Comparison of ENCODE assay signal across 8 mouse cellular contexts in the genomic region with DNA sequence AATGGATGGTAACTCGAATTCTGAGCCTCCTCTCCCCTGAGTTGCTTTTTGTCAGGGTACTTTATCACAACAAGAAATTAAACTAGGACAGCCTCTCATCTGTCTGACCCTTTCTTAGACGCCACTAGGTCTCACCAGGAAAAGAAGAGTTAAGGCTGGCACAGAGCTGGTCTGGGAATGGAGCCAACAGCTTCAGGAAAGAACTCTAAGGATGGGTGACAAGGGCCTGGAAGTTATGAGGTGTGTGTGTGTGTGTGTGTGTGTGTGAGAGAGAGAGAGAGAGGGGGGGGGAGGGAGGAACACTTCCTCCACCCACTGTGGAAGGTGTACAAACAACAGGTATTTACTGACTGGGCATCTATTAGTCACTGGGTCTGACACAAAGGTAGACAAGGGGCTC.
A peak's percentile ranks its signal among the peaks of the same experiment; 100 is the strongest.
DNase-seq lines count a peak whose midpoint lies in the region; ATAC-seq and TF ChIP-seq lines count a peak whose summit lies in the region.

No protein-coding gene starts in this region.

- no peaks in the 10 kb centered on the region for H3K27me3 ChIP-seq in kidney, adult 2 months (replicated peaks; ENCODE audit: control insufficient read depth, insufficient read depth, low read length)
- no peaks in the 10 kb centered on the region for H3K27me3 ChIP-seq in kidney, embryonic 16.5 days (ENCODE audit: insufficient read depth, low read length)
- no peaks in the 10 kb centered on the region; the same call in 1 of the 2 replicates for H3K27me3 ChIP-seq in lung, embryonic 16.5 days (ENCODE audit: control insufficient read depth, insufficient read depth, low read depth, low read length)

- H3K4me2 ChIP-seq in kidney, embryonic 16.5 days (replicated peaks; ENCODE audit: low read depth, low read length): no peak overlapping the region
- no peak overlapping the region for H3K4me2 ChIP-seq in lung, embryonic 16.5 days (ENCODE audit: low read depth, low read length)

- no peak overlapping the region for H3K9ac ChIP-seq in kidney, embryonic 16.5 days (replicated peaks; ENCODE audit: low read length)
- H3K9ac ChIP-seq in lung, embryonic 16.5 days (ENCODE audit: low read length): no peak overlapping the region

- no peak for TF ChIP-seq POLR2A in kidney, adult 2 months (IDR thresholded peaks at IDR 0.05; ENCODE audit: low read depth, low read length)

- DNase-seq in adrenal gland, adult 2 months: peak; percentile 30
- no peak for DNase-seq in adrenal gland, adult 18-20 months (ENCODE audit: low spot score in 2 of 2)
- peak; percentile 73 for DNase-seq in kidney, adult 2 months
- peak; percentile 21 for DNase-seq in adrenal gland, postnatal 25 days
- no peak for DNase-seq in frontal cortex, postnatal 25 days (ENCODE audit: low spot score in 2 of 2)

- no peak overlapping the region for H3K27ac ChIP-seq in kidney, adult 2 months (ENCODE audit: insufficient read depth, low read depth, low read length)
- no peak overlapping the region for H3K27ac ChIP-seq in kidney, embryonic 16.5 days (ENCODE audit: low read length)
- H3K27ac ChIP-seq in lung, embryonic 16.5 days (ENCODE audit: low read length): peak overlapping the region; percentile 43

- no peaks in the 10 kb centered on the region for H3K4me1 ChIP-seq in kidney, adult 2 months (ENCODE audit: control insufficient read depth, insufficient read depth, low read length)
- H3K4me1 ChIP-seq in kidney, embryonic 16.5 days (ENCODE audit: insufficient read depth, low read length): peaks cover 22% of the 10 kb centered on the region
- peaks cover 55% of the 10 kb centered on the region for H3K4me1 ChIP-seq in lung, embryonic 16.5 days (replicated peaks; ENCODE audit: control insufficient read depth, insufficient read depth, low read length)

- H3K4me3 ChIP-seq in kidney, adult 2 months (ENCODE audit: insufficient read depth, low read depth, low read length): no peak overlapping the region
- no peak overlapping the region for H3K4me3 ChIP-seq in kidney, embryonic 16.5 days (ENCODE audit: low read length)
- H3K4me3 ChIP-seq in lung, embryonic 16.5 days (ENCODE audit: low read length): no peak overlapping the region

- no peaks in the 10 kb centered on the region for H3K9me3 ChIP-seq in kidney, embryonic 16.5 days (ENCODE audit: low read length)
- no peaks in the 10 kb centered on the region for H3K9me3 ChIP-seq in lung, embryonic 16.5 days (ENCODE audit: control insufficient read depth, low read length)

- WGBS in kidney, adult 2 months: 47% methylated on average over 2 of the region's 2 CpGs
- WGBS in kidney, embryonic 16.5 days: 54% methylated on average over 2 of the region's 2 CpGs
- WGBS in lung, embryonic 16.5 days: 16% methylated on average over 2 of the region's 2 CpGs

- no peak for ATAC-seq in kidney, embryonic 16.5 days (ENCODE audit: low FRiP score, low TSS enrichment)
- ATAC-seq in lung, embryonic 16.5 days (ENCODE audit: low read depth): peak; percentile 56
- ATAC-seq in erythroblast, adult 5-6 weeks (replicated peaks; ENCODE audit: low FRiP score, poor library complexity, severe bottlenecking): no peak

- TF ChIP-seq CTCF in kidney, adult 2 months (conservative IDR thresholded peaks at IDR 0.05; ENCODE audit: insufficient read depth, insufficient read length, low read depth, low read length): no peak

- peaks cover 3% of the 10 kb centered on the region; the same call in 1 of the 2 replicates for H3K36me3 ChIP-seq in kidney, adult 2 months (ENCODE audit: control insufficient read depth, insufficient read depth, low read length)
- H3K36me3 ChIP-seq in kidney, embryonic 16.5 days (ENCODE audit: insufficient read depth, low read length): no peaks in the 10 kb centered on the region; the same call in 1 of the 2 replicates
- H3K36me3 ChIP-seq in lung, embryonic 16.5 days (ENCODE audit: control insufficient read depth, insufficient read depth, low read length): no peaks in the 10 kb centered on the region

Comparison
In these comparisons a context has a peak if more than half of its experiments do, and no peak if none do; other contexts are left out.
1. DNase-seq: peak in adrenal gland, adult 2 months (single experiment), kidney, adult 2 months (single experiment) and adrenal gland, postnatal 25 days (single experiment); none in adrenal gland, adult 18-20 months (0 of 2) and frontal cortex, postnatal 25 days (0 of 2).